Mouse (Mus musculus): ENCODE measurements around the gene P2rx2.

GRCm38 (mm10) chr5:110362813-110363178, 19.8 kb upstream of the P2rx2 start:
- TF ChIP-seq CTCF (conservative IDR thresholded peaks at IDR 0.05; ENCODE audit: low read length) (no peak), POU5F1 (IDR thresholded peaks at IDR 0.05; ENCODE audit: borderline replicate concordance, low read length) (no peak), NANOG (IDR thresholded peaks at IDR 0.05; ENCODE audit: borderline replicate concordance, low read length) (no peak)
